Mouse (Mus musculus) adrenal gland, postnatal 36 days (tissue): ENCODE measurements around the gene Tmem164. TPM values are rescaled to one million over a fixed set of nuclear protein-coding genes. Genes with fewer than 3 reads are reported as not detected.
A peak's percentile ranks its signal among the peaks of the same experiment; 100 is the strongest.

Source experiments
- DNase-seq, 2 experiments: peaks; one replicate each; pipeline ENCODE4 v3.0.0; 2021; ENCODE audit warnings: mixed read lengths in 1 of 2
- microRNA-seq: library from miRNA; unstranded; fragments of <30 nt; microRNA quantifications from one replicate; pipeline ENCODE4 v1.2.0, GENCODE M21; 2021
- total RNA-seq, 2 experiments: library from RNA; stranded (reverse); gene quantifications; 2 replicates each; pipeline ENCODE4 v1.2.3; 2021

The Tmem164 gene
- total RNA-seq, 2 experiments from 2014 or later, result 38.1 to 40.8 TPM

- DNase-seq, result no peak
Observed at GRCm38 (mm10) chrX:142828184-142828908, 147.1 kb downstream of the Tmem164 start.

- no peak for DNase-seq
Observed at GRCm38 (mm10) chrX:142829267-142829666, 148.1 kb downstream of the Tmem164 start.

- no peak for DNase-seq
Observed at GRCm38 (mm10) chrX:142829866-142830470, 148.8 kb downstream of the Tmem164 start.

DNA sequence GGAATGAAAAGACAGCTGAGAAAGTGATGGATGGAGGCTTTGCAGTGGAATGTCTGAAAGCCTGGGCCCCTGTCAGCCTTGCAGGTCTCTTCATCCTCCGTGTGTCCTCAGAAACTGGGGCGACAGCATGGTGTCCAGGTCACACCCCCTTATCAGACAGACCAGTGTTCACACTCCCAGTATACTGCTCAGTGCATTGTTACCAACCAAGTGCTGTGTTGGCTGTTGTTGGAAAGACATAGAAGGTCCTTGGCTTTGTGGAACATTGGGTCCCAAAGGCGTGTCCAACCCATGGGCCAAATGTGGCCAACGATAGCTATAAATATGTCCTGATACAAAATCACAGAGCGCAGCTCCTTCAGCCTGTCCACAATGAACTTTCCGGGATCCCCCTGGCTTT is 149.4 kb downstream of the Tmem164 start:
- no peak for DNase-seq

GRCm38 (mm10) chrX:142832221-142832620 is 151.0 kb downstream of the Tmem164 start:
- DNase-seq, result no peak

DNA sequence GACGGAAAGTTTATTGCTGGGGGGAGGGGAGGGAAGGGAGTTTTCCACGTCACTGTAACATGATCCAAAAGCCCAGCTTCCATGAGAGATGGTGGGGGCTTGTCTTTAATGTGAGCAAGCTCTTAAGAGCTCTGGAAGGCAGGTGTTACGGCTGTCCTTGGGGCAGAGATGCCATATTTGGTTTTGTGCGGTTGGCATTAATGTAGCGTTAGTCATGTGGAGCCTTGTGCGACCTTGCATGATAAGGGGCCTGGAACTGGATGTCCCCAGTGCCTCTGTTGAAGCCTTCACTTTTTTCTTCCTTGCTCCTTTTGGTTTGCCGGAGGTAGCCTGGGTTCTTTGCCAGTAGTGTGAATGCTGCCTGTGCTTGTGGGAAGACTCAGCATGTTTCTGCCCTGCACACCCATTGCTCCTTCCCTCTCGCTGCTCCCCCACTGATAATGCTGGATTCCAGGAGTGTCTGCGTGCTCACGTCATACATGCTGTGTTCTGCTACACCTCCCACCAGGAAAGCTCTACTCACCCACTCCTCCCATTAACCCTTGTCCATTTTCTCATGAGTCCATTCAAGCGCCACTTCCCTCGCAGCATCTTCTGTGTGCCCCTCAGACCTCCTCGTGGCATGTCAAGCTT is 152.1 kb downstream of the Tmem164 start:
- peak; percentile 59 to 62 for DNase-seq

GRCm38 (mm10) chrX:142834807-142835206 is 153.6 kb downstream of the Tmem164 start:
- no peak for DNase-seq

- no peak for DNase-seq
Observed at GRCm38 (mm10) chrX:142836399-142836798, 155.2 kb downstream of the Tmem164 start.

DNA sequence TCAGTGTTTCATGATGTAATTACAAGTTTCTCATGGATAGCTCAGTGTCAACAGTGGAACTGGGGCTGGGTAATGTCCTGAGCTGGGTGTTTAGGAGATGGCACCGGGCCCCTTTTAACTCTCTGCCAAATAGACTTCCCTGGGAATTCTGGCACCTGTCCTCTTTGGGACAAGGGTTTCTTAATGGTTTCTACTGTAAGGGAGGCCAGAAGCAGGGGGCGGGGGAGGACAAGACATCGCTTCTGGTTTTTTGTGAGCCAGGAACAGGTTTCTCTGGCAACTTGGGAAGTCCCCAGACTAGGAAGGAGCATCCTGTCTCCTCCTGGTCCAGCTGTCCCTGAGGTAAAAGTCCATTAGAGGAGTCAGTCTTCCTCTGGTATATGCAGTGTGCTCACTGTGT is 156.1 kb downstream of the Tmem164 start:
- no peak for DNase-seq

GRCm38 (mm10) chrX:142838841-142839240 is 157.6 kb downstream of the Tmem164 start:
- peak; percentile 46 for DNase-seq

GRCm38 (mm10) chrX:142839411-142839810 is 158.2 kb downstream of the Tmem164 start:
- DNase-seq, result no peak

DNA sequence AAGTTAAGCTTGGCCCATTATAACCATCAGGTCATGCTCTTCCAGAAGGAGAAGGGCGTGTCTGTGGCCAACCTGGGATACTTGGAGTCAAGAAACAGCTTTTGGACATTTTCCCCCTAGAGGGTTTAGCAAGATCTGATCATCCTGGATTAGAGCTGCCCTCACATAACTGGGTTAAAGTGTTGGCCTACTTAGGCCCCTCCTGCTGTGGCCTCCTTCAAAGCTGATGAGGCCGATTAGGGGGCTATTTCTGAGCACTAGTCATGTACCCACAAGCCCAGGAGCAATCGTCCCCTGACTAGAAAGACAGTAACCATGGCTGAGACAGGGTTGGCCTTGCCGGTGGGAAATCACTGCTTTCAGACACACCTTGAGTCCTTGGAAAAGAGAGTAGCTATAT is 160.7 kb downstream of the Tmem164 start:
- no peak for DNase-seq

GRCm38 (mm10) chrX:142846266-142846665 is 165.1 kb downstream of the Tmem164 start:
- DNase-seq, result peak; percentile 57 to 58

- DNase-seq, result no peak
Observed at GRCm38 (mm10) chrX:142848032-142848431, 166.8 kb downstream of the Tmem164 start.

DNA sequence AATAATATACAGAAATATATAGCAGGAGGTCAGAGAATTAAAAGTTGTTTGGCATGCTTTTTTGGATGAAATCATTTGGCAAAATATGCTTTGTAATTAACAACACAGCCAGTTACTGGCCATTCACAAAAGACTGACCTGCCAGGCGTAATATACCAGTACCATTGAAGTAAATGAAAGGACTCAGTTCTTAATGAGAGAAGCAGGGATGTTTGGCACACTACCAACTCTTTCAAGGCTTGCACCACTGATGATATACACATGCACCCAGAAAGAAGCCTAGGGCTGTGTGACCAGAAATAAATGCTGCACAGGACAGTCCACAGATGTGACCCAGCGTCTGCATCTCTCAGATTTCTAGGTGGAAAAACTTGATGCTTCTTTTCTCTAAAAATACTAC is 188.6 kb downstream of the Tmem164 start:
- peak in 1 of 2 experiments; percentile 9 for DNase-seq

DNA sequence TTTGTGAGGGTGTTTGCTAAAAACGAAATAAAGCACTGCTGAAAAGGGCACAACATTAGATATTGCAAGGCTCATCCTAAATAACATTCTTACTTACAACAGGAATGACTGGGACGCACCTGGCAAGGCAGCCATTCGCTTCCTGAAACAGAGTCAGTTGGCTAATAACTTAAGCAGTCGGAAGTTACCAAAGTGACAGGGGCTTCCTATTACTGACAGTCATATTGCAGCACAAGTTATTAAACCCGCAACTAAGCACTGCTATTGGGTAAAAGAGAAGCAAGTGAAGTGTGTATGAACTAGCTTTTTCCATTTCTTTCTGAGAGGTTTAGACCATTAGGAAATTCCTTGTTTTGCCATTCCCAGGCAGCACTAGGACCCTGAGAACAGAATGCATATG is 201.0 kb downstream of the Tmem164 start:
- DNase-seq, result no peak

DNA sequence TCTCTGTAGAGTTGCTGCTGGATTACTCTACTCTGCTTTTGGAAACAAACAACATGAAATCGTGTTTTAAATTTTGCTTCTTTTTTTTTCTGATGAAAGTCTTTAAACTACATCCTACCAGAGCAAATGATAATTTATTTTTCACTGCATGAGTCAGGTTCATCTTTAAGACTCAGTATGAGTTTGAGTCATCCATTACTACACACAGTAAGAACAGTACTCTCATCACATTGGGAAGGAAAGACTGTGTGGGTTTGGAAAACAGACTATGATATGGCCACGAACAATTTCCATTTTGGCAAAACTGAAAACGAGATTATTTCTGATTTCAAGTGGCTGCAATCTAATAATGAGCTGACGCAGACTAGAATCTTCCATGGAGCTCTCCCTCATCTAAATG is 202.4 kb downstream of the Tmem164 start:
- DNase-seq, result no peak

DNA sequence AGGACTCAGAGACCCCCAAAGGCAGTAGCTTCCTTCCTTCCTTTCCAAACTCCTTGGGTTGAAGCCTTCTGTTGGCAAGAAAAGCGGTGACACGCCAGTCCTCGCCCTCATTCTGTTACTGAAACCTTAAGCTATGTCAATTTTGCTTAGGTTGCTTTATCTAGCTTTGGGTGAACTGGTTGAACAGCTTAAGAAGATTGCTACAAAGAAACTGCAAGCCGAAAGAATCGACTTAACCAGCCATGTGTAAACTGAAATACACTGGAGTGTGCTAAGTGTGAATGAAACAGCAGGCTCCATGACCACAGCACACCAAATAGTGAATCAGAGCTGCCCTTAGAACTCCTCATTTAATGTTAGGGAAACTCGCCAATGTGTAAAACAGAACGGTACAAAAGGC is 204.8 kb downstream of the Tmem164 start:
- DNase-seq, result no peak

Small RNAs within 50 kb of the gene (microRNA-seq; reads per million reads assigned to microRNA genes)
- 12,526 reads per million, percentile 95 among the genes with 10 or more reads in this experiment for gene Mir652
